Mouse (Mus musculus): ENCODE results near the gene Klrg2. TPM values are rescaled to one million over a fixed set of nuclear protein-coding genes. Genes with fewer than 3 reads are reported as not detected.
"Not testable (repeated sequence)": the region's sequence is repeated elsewhere in the genome, so short reads cannot be mapped to it uniquely, and the experiment has no call there.

Klrg2 gene
- 0.16 TPM in 1 of 2 replicates, not detected in the other for polyA plus RNA-seq (2014; fragmentation: Nextera tagmentation; extraction: Ambion mirVana)

- whole genome bisulfite sequencing: 2% methylated on average over 60 of the region's 60 CpGs
- no peak within 1 kb of the TSS for H3K27ac ChIP-seq (ENCODE audit: low read depth, low read length)
- peak within 1 kb of the TSS; percentile 100 for H3K4me2 ChIP-seq (ENCODE audit: low read length)
- peak; percentile 73 for ATAC-seq
- DNase-seq (ENCODE audit: low spot score): peak; percentile 53
- no peaks in the 10 kb centered on the region for H3K9me3 ChIP-seq (replicated peaks; ENCODE audit: control insufficient read depth, low read length)
- H3K4me1 ChIP-seq (ENCODE audit: control insufficient read depth, insufficient read depth, low read length): peaks cover 7% of the 10 kb centered on the region; the same call in 1 of the 2 replicates
- peak within 1 kb of the TSS; percentile 50 for H3K4me3 ChIP-seq (ENCODE audit: low read depth, low read length)
- H3K36me3 ChIP-seq (ENCODE audit: control insufficient read depth, insufficient read depth, low read length): no peaks in the 10 kb centered on the region
- peak within 1 kb of the TSS; percentile 58 for H3K9ac ChIP-seq (ENCODE audit: low read length)
- peaks cover 49% of the 10 kb centered on the region for H3K27me3 ChIP-seq (replicated peaks; ENCODE audit: control insufficient read depth, insufficient read depth, low read length)
Observed at GRCm38 (mm10) chr6:38636852-38637618, at the start of gene Klrg2. Gene Klrg2 (minus strand): TSS chr6:38637242.

- no peaks in the 10 kb centered on the region for H3K4me1 ChIP-seq (ENCODE audit: control insufficient read depth, insufficient read depth, low read length)
- no peak for ATAC-seq
- H3K9ac ChIP-seq (ENCODE audit: low read length): no peak overlapping the region
- 80% methylated on average over 2 of the region's 2 CpGs for WGBS
- H3K4me2 ChIP-seq (ENCODE audit: low read length): no peak overlapping the region
- no peaks in the 10 kb centered on the region for H3K9me3 ChIP-seq (replicated peaks; ENCODE audit: control insufficient read depth, low read length)
- no peak overlapping the region for H3K4me3 ChIP-seq (ENCODE audit: low read depth, low read length)
- H3K27me3 ChIP-seq (replicated peaks; ENCODE audit: control insufficient read depth, insufficient read depth, low read length): no peaks in the 10 kb centered on the region
- no peak overlapping the region for H3K27ac ChIP-seq (ENCODE audit: low read depth, low read length)
- no peaks in the 10 kb centered on the region for H3K36me3 ChIP-seq (ENCODE audit: control insufficient read depth, insufficient read depth, low read length)
- DNase-seq (ENCODE audit: low spot score): no peak
Observed at GRCm38 (mm10) chr6:38682532-38682931, 45.5 kb upstream of the Klrg2 start.

GRCm38 (mm10) chr6:38677629-38678028 lies 40.6 kb upstream of the Klrg2 start:
- DNase-seq (ENCODE audit: low spot score) (no peak), ATAC-seq (no peak)
- H3K27ac ChIP-seq (ENCODE audit: low read depth, low read length): no peak overlapping the region
- H3K27me3 ChIP-seq (replicated peaks; ENCODE audit: control insufficient read depth, insufficient read depth, low read length): no peaks in the 10 kb centered on the region
- H3K4me1 ChIP-seq (ENCODE audit: control insufficient read depth, insufficient read depth, low read length): no peaks in the 10 kb centered on the region
- H3K4me2 ChIP-seq (ENCODE audit: low read length): no peak overlapping the region
- no peaks in the 10 kb centered on the region for H3K36me3 ChIP-seq (ENCODE audit: control insufficient read depth, insufficient read depth, low read length)
- H3K9me3 ChIP-seq (replicated peaks; ENCODE audit: control insufficient read depth, low read length): no peaks in the 10 kb centered on the region
- no peak overlapping the region for H3K4me3 ChIP-seq (ENCODE audit: low read depth, low read length)
- H3K9ac ChIP-seq (ENCODE audit: low read length): no peak overlapping the region
- 79% methylated on average over 9 of the region's 9 CpGs for WGBS

GRCm38 (mm10) chr6:38676723-38677122 lies 39.7 kb upstream of the Klrg2 start:
- H3K9ac ChIP-seq (ENCODE audit: low read length): no peak overlapping the region
- H3K9me3 ChIP-seq (replicated peaks; ENCODE audit: control insufficient read depth, low read length): no peaks in the 10 kb centered on the region
- no peaks in the 10 kb centered on the region for H3K4me1 ChIP-seq (ENCODE audit: control insufficient read depth, insufficient read depth, low read length)
- no peaks in the 10 kb centered on the region for H3K36me3 ChIP-seq (ENCODE audit: control insufficient read depth, insufficient read depth, low read length)
- ATAC-seq (no peak), DNase-seq (ENCODE audit: low spot score) (no peak)
- no peaks in the 10 kb centered on the region for H3K27me3 ChIP-seq (replicated peaks; ENCODE audit: control insufficient read depth, insufficient read depth, low read length)
- WGBS: 83% methylated on average over 14 of the region's 14 CpGs
- no peak overlapping the region for H3K4me3 ChIP-seq (ENCODE audit: low read depth, low read length)
- H3K4me2 ChIP-seq (ENCODE audit: low read length): no peak overlapping the region
- no peak overlapping the region for H3K27ac ChIP-seq (ENCODE audit: low read depth, low read length)

- Histone ChIP-seq H3K4me1 (ENCODE audit: control insufficient read depth, insufficient read depth, low read length) (no peaks in the 10 kb centered on the region), H3K4me3 (ENCODE audit: low read depth, low read length) (no peak overlapping the region), H3K9ac (ENCODE audit: low read length) (no peak overlapping the region), H3K27me3 (replicated peaks; ENCODE audit: control insufficient read depth, insufficient read depth, low read length) (no peaks in the 10 kb centered on the region), H3K4me2 (ENCODE audit: low read length) (no peak overlapping the region), H3K36me3 (ENCODE audit: control insufficient read depth, insufficient read depth, low read length) (no peaks in the 10 kb centered on the region), H3K9me3 (replicated peaks; ENCODE audit: control insufficient read depth, low read length) (no peaks in the 10 kb centered on the region), H3K27ac (ENCODE audit: low read depth, low read length) (no peak overlapping the region)
- DNase-seq (ENCODE audit: low spot score) (no peak), ATAC-seq (no peak)
- WGBS: 84% methylated on average over 6 of the region's 6 CpGs
Observed at GRCm38 (mm10) chr6:38676217-38676616, 39.2 kb upstream of the Klrg2 start.

- no peak overlapping the region for H3K27ac ChIP-seq (ENCODE audit: low read depth, low read length)
- no peaks in the 10 kb centered on the region for H3K27me3 ChIP-seq (replicated peaks; ENCODE audit: control insufficient read depth, insufficient read depth, low read length)
Observed at GRCm38 (mm10) chr6:38672011-38672410, 35.0 kb upstream of the Klrg2 start.

GRCm38 (mm10) chr6:38671270-38671669 lies 34.2 kb upstream of the Klrg2 start:
- H3K4me3 ChIP-seq (ENCODE audit: low read depth, low read length): no peak overlapping the region
- no peaks in the 10 kb centered on the region for H3K4me1 ChIP-seq (ENCODE audit: control insufficient read depth, insufficient read depth, low read length)
- no peak overlapping the region for H3K27ac ChIP-seq (ENCODE audit: low read depth, low read length)
- no peak overlapping the region for H3K9ac ChIP-seq (ENCODE audit: low read length)
- H3K9me3 ChIP-seq (replicated peaks; ENCODE audit: control insufficient read depth, low read length): no peaks in the 10 kb centered on the region
- 79% methylated on average over 7 of the region's 7 CpGs for WGBS
- no peaks in the 10 kb centered on the region for H3K36me3 ChIP-seq (ENCODE audit: control insufficient read depth, insufficient read depth, low read length)
- no peak for ATAC-seq
- no peak overlapping the region for H3K4me2 ChIP-seq (ENCODE audit: low read length)
- no peak for DNase-seq (ENCODE audit: low spot score)
- H3K27me3 ChIP-seq (replicated peaks; ENCODE audit: control insufficient read depth, insufficient read depth, low read length): no peaks in the 10 kb centered on the region

More at GRCm38 (mm10) chr6:38672011-38672410, 35.0 kb upstream of the Klrg2 start:
- H3K4me1 ChIP-seq (ENCODE audit: control insufficient read depth, insufficient read depth, low read length): no peaks in the 10 kb centered on the region
- no peak overlapping the region for H3K4me2 ChIP-seq (ENCODE audit: low read length)
- H3K9ac ChIP-seq (ENCODE audit: low read length): no peak overlapping the region
- no peak overlapping the region for H3K4me3 ChIP-seq (ENCODE audit: low read depth, low read length)
- no peaks in the 10 kb centered on the region for H3K36me3 ChIP-seq (ENCODE audit: control insufficient read depth, insufficient read depth, low read length)
- DNase-seq (ENCODE audit: low spot score): no peak
- H3K9me3 ChIP-seq (replicated peaks; ENCODE audit: control insufficient read depth, low read length): no peaks in the 10 kb centered on the region
- no peak for ATAC-seq
- 95% methylated on average over 3 of the region's 3 CpGs for WGBS

GRCm38 (mm10) chr6:38670488-38670887 lies 33.4 kb upstream of the Klrg2 start:
- not testable (repeated sequence) for H3K4me2 ChIP-seq (ENCODE audit: low read length); H3K36me3 ChIP-seq (ENCODE audit: control insufficient read depth, insufficient read depth, low read length); DNase-seq (ENCODE audit: low spot score); H3K27ac ChIP-seq (ENCODE audit: low read depth, low read length); H3K27me3 ChIP-seq (replicated peaks; ENCODE audit: control insufficient read depth, insufficient read depth, low read length); H3K9ac ChIP-seq (ENCODE audit: low read length); H3K4me3 ChIP-seq (ENCODE audit: low read depth, low read length); H3K4me1 ChIP-seq (ENCODE audit: control insufficient read depth, insufficient read depth, low read length); H3K9me3 ChIP-seq (replicated peaks; ENCODE audit: control insufficient read depth, low read length); ATAC-seq
- 83% methylated on average over 1 of the region's 1 CpGs for WGBS

GRCm38 (mm10) chr6:38669580-38669979 lies 32.5 kb upstream of the Klrg2 start:
- no peak for ATAC-seq
- no peak overlapping the region for H3K4me3 ChIP-seq (ENCODE audit: low read depth, low read length)
- 68% methylated on average over 6 of the region's 6 CpGs for WGBS
- no peaks in the 10 kb centered on the region for H3K9me3 ChIP-seq (replicated peaks; ENCODE audit: control insufficient read depth, low read length)
- H3K4me1 ChIP-seq (ENCODE audit: control insufficient read depth, insufficient read depth, low read length): no peaks in the 10 kb centered on the region
- no peaks in the 10 kb centered on the region for H3K27me3 ChIP-seq (replicated peaks; ENCODE audit: control insufficient read depth, insufficient read depth, low read length)
- H3K4me2 ChIP-seq (ENCODE audit: low read length): no peak overlapping the region
- no peak overlapping the region for H3K9ac ChIP-seq (ENCODE audit: low read length)
- no peak for DNase-seq (ENCODE audit: low spot score)
- no peaks in the 10 kb centered on the region for H3K36me3 ChIP-seq (ENCODE audit: control insufficient read depth, insufficient read depth, low read length)
- no peak overlapping the region for H3K27ac ChIP-seq (ENCODE audit: low read depth, low read length)
